Mouse (Mus musculus) MEL (cell line): ENCODE data around the gene Syt6. TPM values are rescaled to one million over a fixed set of nuclear protein-coding genes. Genes with fewer than 3 reads are reported as not detected.

ENCODE experiments used
- DNase-seq: peaks from one replicate; pipeline ENCODE4 v3.0.0; 2011; ENCODE audit warnings: low read depth, low spot score
- H3K27ac ChIP-seq: 2 replicates; pipeline ENCODE4 v1.5.1; 2012; ENCODE audit warnings: low read depth, mild to moderate bottlenecking, control low read depth, low read length, moderate library complexity; ENCODE audit not compliant: control insufficient read depth
- H3K27me3 ChIP-seq, 2 experiments: fragments of 150-350 bp in 1 of 2; sonication (generic) in 1 of 2; 2 replicates each; pipeline ENCODE4 v1.6.1; 2012; ENCODE audit warnings: low read length in 2 of 2, mild to moderate bottlenecking in 2 of 2, improper control_type of control experiment in 1 of 2, moderate library complexity in 1 of 2; ENCODE audit not compliant: insufficient read depth in 2 of 2, control insufficient read depth in 1 of 2
- H3K36me3 ChIP-seq, 2 experiments: 2 replicates each; pipeline ENCODE4 v1.6.1; 2012 to 2014; ENCODE audit warnings: low read length in 2 of 2, improper control_type of control experiment in 1 of 2, inconsistent platforms in 1 of 2, mild to moderate bottlenecking in 1 of 2; ENCODE audit not compliant: insufficient read depth in 2 of 2, control insufficient read depth in 1 of 2
- H3K4me1 ChIP-seq, 2 experiments: fragments of 150-350 bp in 1 of 2; sonication (generic) in 1 of 2; 2 replicates each; pipeline ENCODE4 v1.6.1; 2012; ENCODE audit warnings: low read length in 2 of 2, improper control_type of control experiment in 1 of 2, mild to moderate bottlenecking in 1 of 2; ENCODE audit not compliant: insufficient read depth in 2 of 2, control insufficient read depth in 1 of 2
- H3K4me3 ChIP-seq, 2 experiments: fragments of 150-350 bp in 1 of 2; sonication (generic) in 1 of 2; 2 replicates each; pipeline ENCODE4 v1.5.1; 2012; ENCODE audit warnings: low read depth in 2 of 2, low read length in 2 of 2, mild to moderate bottlenecking in 2 of 2, moderate library complexity in 2 of 2, control low read depth in 1 of 2, improper control_type of control experiment in 1 of 2; ENCODE audit not compliant: control insufficient read depth in 1 of 2, insufficient read depth in 1 of 2
- H3K79me2 ChIP-seq: 2 replicates; pipeline ENCODE4 v1.6.1; 2012; ENCODE audit warnings: mild to moderate bottlenecking, low read length, moderate library complexity; ENCODE audit not compliant: control insufficient read depth, poor library complexity, insufficient read depth
- H3K9ac ChIP-seq: 2 replicates; pipeline ENCODE4 v1.6.1; 2012; ENCODE audit warnings: low read depth, mild to moderate bottlenecking, control low read depth, low read length, moderate library complexity; ENCODE audit not compliant: control insufficient read depth, poor library complexity, severe bottlenecking
- H3K9me3 ChIP-seq: fragments of 150-350 bp; sonication (generic); replicated peaks from 2 replicates; pipeline ENCODE4 v1.6.1; 2012; ENCODE audit warnings: mild to moderate bottlenecking, low read length, improper control_type of control experiment, moderate library complexity; ENCODE audit not compliant: insufficient read depth
- EP300 ChIP-seq, 2 experiments: IDR thresholded peaks; 2 replicates each; pipeline ENCODE4 v1.6.1; 2011; ENCODE audit warnings: improper control_type of control experiment in 2 of 2, low read length in 2 of 2, low read depth in 1 of 2, mild to moderate bottlenecking in 1 of 2
- ETS1 ChIP-seq: IDR thresholded peaks from 2 replicates; pipeline ENCODE4 v1.6.1; 2012; ENCODE audit warnings: low read depth, mild to moderate bottlenecking, inconsistent platforms, low read length, improper control_type of control experiment, moderate library complexity
- GABPA ChIP-seq: IDR thresholded peaks from 2 replicates; pipeline ENCODE4 v1.6.1; 2012; ENCODE audit warnings: low read depth, mild to moderate bottlenecking, inconsistent platforms, low read length, improper control_type of control experiment, moderate library complexity
- GATA1 ChIP-seq: IDR thresholded peaks from 2 replicates; pipeline ENCODE4 v1.6.1; 2011; ENCODE audit warnings: low read depth, low read length, improper control_type of control experiment
- JUND ChIP-seq: IDR thresholded peaks from 2 replicates; pipeline ENCODE4 v1.6.1; 2011; ENCODE audit warnings: low read depth, mild to moderate bottlenecking, improper control_type of control experiment, low read length
- KAT2A ChIP-seq: conservative IDR thresholded peaks from 2 replicates; pipeline ENCODE4 v1.6.1; 2012; ENCODE audit warnings: low read depth, low read length, improper control_type of control experiment, inconsistent platforms
- MAFK ChIP-seq: IDR thresholded peaks from 2 replicates; pipeline ENCODE4 v1.6.1; 2011; ENCODE audit warnings: low read depth, mild to moderate bottlenecking, low read length, improper control_type of control experiment, borderline replicate concordance
- MAZ ChIP-seq: IDR thresholded peaks from 2 replicates; pipeline ENCODE4 v1.6.1; 2012; ENCODE audit warnings: low read depth, mild to moderate bottlenecking, inconsistent platforms, low read length, improper control_type of control experiment
- MXI1 ChIP-seq: IDR thresholded peaks from 2 replicates; pipeline ENCODE4 v1.6.1; 2011; ENCODE audit warnings: mild to moderate bottlenecking, low read depth, low read length, improper control_type of control experiment
- MYB ChIP-seq: IDR thresholded peaks from 2 replicates; pipeline ENCODE4 v1.6.1; 2011; ENCODE audit warnings: mild to moderate bottlenecking, low read depth, low read length, improper control_type of control experiment
- MYC ChIP-seq: IDR thresholded peaks from 2 replicates; pipeline ENCODE4 v1.6.1; 2011; ENCODE audit warnings: low read depth, mild to moderate bottlenecking, low read length, improper control_type of control experiment, moderate library complexity
- NELFE ChIP-seq: IDR thresholded peaks from 2 replicates; pipeline ENCODE4 v1.6.1; 2011; ENCODE audit warnings: low read depth, low read length, improper control_type of control experiment
- POLR2A ChIP-seq, 2 experiments: IDR thresholded peaks; 2 replicates each; pipeline ENCODE4 v1.6.1; 2011 to 2012; ENCODE audit warnings: low read length in 2 of 2, mild to moderate bottlenecking in 2 of 2, control low read depth in 1 of 2, improper control_type of control experiment in 1 of 2, low read depth in 1 of 2, moderate library complexity in 1 of 2; ENCODE audit not compliant: control insufficient read depth in 1 of 2, insufficient read depth in 1 of 2, poor library complexity in 1 of 2
- POLR2AphosphoS5 ChIP-seq: IDR thresholded peaks from 2 replicates; pipeline ENCODE4 v1.6.1; 2012; ENCODE audit warnings: low read depth, borderline replicate concordance, mild to moderate bottlenecking, inconsistent platforms, low read length, moderate library complexity, mixed read lengths
- RAD21 ChIP-seq: IDR thresholded peaks from 2 replicates; pipeline ENCODE4 v1.6.1; 2011; ENCODE audit warnings: mild to moderate bottlenecking, low read depth, low read length, improper control_type of control experiment
- RCOR1 ChIP-seq: IDR thresholded peaks from 2 replicates; pipeline ENCODE4 v1.6.1; 2012; ENCODE audit warnings: low read depth, mild to moderate bottlenecking, inconsistent platforms, low read length, improper control_type of control experiment
- SIN3A ChIP-seq: IDR thresholded peaks from 2 replicates; pipeline ENCODE4 v1.6.1; 2012; ENCODE audit warnings: low read length, improper control_type of control experiment, inconsistent platforms
- TBP ChIP-seq: IDR thresholded peaks from 2 replicates; pipeline ENCODE4 v1.8.0; 2011; ENCODE audit warnings: low read depth, low read length, improper control_type of control experiment
- TCF12 ChIP-seq: IDR thresholded peaks from 2 replicates; pipeline ENCODE4 v1.6.1; 2014; ENCODE audit warnings: low read depth, mild to moderate bottlenecking, inconsistent platforms, low read length, improper control_type of control experiment, moderate library complexity
- UBTF ChIP-seq: IDR thresholded peaks from 2 replicates; pipeline ENCODE4 v1.6.1; 2012; ENCODE audit warnings: low read depth, mild to moderate bottlenecking, inconsistent platforms, low read length, improper control_type of control experiment, moderate library complexity, borderline replicate concordance; ENCODE audit not compliant: insufficient read depth
- ZNF384 ChIP-seq: IDR thresholded peaks from 2 replicates; pipeline ENCODE4 v1.6.1; 2012; ENCODE audit warnings: low read depth, mild to moderate bottlenecking, inconsistent platforms, low read length, improper control_type of control experiment
- polyA plus RNA-seq, 2 experiments: library from polyadenylated mRNA; stranded (reverse) in 1 of 2; unstranded in 1 of 2; fragments of >175 nt in 1 of 2; fragments of >200 nt in 1 of 2; gene quantifications; 2 replicates each; pipeline versions ENCODE4 v1.2.1 to v1.2.4; 2012; ENCODE audit warnings: low replicate concordance in 2 of 2, low read depth in 1 of 2; ENCODE audit not compliant: insufficient read length in 2 of 2, insufficient read depth in 1 of 2, missing spikeins in 1 of 2
- total RNA-seq: library from RNA; depleted of rRNA; stranded (reverse); fragments of 300-350 nt; gene quantifications from 2 replicates; pipeline ENCODE4 v1.2.3, GENCODE M21; 2012

Syt6 gene
- total and polyA plus RNA-seq, 3 experiments, result 0.04 TPM; not detected in 2

DNA sequence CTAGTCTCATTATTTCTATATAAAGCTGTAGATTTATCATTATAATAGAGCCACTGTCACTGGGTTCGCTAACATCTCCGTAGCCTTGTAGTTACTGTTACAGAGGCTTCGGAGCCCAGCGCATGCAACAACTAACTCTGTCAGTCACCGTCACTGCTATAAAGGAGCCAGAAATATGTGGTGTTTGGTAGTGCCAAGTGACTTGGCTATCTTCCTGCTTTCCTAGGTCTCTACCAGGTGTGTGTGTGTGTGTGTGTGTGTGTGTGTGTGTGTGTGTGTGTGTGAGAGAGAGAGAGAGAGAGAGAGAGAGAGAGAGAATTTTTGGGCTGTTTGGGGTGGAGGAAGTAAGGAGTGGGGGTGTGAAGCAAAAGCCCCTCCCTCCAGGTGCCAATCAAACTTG, 17.6 kb downstream of the Syt6 start (continued):
- no peak for TF ChIP-seq SIN3A

DNA sequence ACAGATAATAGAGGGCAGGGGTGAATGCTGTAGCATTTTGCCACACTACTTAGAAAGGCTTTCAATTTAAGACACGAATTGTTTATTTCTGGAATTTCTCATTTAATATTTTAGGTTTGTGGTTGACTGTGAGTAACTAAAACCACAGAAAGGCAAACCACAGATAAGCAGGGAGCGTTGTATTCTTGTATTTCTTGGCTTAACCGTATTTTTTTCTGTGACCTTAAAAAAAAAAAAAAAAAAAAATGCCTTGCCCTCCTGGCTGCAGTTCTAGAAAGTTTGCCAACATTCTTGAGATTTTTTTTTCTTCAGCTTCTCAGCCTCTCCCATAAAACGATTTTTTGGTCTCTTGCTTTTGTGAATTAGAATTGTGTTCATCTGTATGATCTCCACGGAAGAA, 18.6 kb downstream of the Syt6 start:
- Histone ChIP-seq H3K27me3 (peaks cover 0 to 2% of the 10 kb centered on the region in 2 experiments; a peak in 1 of 4 replicates), H3K9me3 (no peaks in the 10 kb centered on the region)
- TF ChIP-seq ZNF384, result peak; percentile 94
- no peak for TF ChIP-seq ETS1
- TF ChIP-seq EP300 (IDR thresholded peaks at IDR 0.05; ENCODE audit: low read depth in 1 of 2, low read length in 2 of 2), result peak in 1 of 2 experiments; percentile 43; a peak in 1 of 4 replicates
- 0 out of 2 replicates have a peak, but pooled peaks have one; percentile 18 for TF ChIP-seq MYB
- peak; percentile 80 for TF ChIP-seq RCOR1
- no peak for TF ChIP-seq JUND
- peak; percentile 44; the same call in 1 of the 2 replicates for TF ChIP-seq GATA1
- TF ChIP-seq, all 39 proteins: peak for 5
- Histone ChIP-seq H3K36me3 (no peaks in the 10 kb centered on the region; a peak in 1 of 4 replicates), H3K4me3 (no peak overlapping the region), H3K4me1 (0 out of 4 replicates have a peak, but pooled peaks cover 0 to 3% of the 10 kb centered on the region in 2 experiments), H3K9ac (no peak overlapping the region), H3K27ac (no peak overlapping the region), H3K79me2 (no peaks in the 10 kb centered on the region)
- DNase-seq, result peak; percentile 17

DNA sequence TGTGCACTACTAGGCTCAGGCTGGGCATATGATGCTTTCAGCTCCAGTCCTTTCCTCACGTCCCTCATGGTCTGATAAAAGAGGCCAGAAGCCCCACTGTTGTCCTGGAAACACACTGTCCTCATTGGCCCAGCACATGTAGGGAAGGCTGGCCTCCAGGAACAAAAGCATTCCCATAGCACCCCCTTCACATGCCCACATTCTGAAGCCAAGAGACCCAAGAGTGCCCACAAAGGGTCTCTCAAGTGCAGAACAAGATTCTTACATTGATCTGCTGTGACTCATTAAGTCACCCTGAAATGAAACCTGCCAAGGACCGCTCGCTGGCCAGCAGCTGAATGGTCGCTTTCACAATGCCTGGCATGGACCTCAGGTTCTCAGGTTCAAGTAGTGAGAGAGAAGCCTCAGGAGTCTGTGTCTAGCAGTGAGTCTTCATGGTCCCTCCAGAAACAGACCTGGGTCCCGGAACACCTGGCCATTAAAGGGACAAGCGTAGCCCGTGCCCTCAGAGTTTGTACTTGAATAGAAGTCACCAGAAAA, 20.3 kb downstream of the Syt6 start:
- no peak overlapping the region for H3K27ac ChIP-seq
- H3K9me3 ChIP-seq, result no peaks in the 10 kb centered on the region
- H3K79me2 ChIP-seq, result no peaks in the 10 kb centered on the region
- 0 out of 4 replicates have a peak, but pooled peaks cover 0 to 3% of the 10 kb centered on the region in 2 experiments for H3K4me1 ChIP-seq
- H3K9ac ChIP-seq, result no peak overlapping the region
- H3K27me3 ChIP-seq, result peaks cover 0 to 2% of the 10 kb centered on the region in 2 experiments; a peak in 1 of 4 replicates
- TF ChIP-seq ETS1 (no peak), GABPA (no peak), MAZ (no peak), KAT2A (no peak), TBP (no peak), RAD21 (no peak), GATA1 (no peak), MYC (no peak), UBTF (no peak), RCOR1 (no peak), POLR2AphosphoS5 (no peak), MXI1 (no peak), TCF12 (no peak), NELFE (no peak), POLR2A (IDR thresholded peaks at IDR 0.05; ENCODE audit: control insufficient read depth in 1 of 2, insufficient read depth in 1 of 2, low read depth in 1 of 2, low read length in 2 of 2, poor library complexity in 1 of 2) (no peak), MAFK (no peak), MYB (no peak)
- H3K4me3 ChIP-seq, result no peak overlapping the region
- H3K36me3 ChIP-seq, result no peaks in the 10 kb centered on the region; a peak in 1 of 4 replicates
- DNase-seq, result no peak
